Mouse (Mus musculus) heart, postnatal 0 days (tissue): ENCODE data around the gene Spock1. TPM values are rescaled to one million over a fixed set of nuclear protein-coding genes. Genes with fewer than 3 reads are reported as not detected.

Source experiments
- ATAC-seq: fragments of 200-750 bp; cut with Nextera tagmentation; 2 replicates; pipeline ENCODE4 v1.8.0; 2017; ENCODE audit warnings: low read depth, moderate number of reproducible peaks, moderate library complexity; ENCODE audit not compliant: insufficient read depth
- DNase-seq: peaks from one replicate; pipeline ENCODE4 v3.0.0-alpha.2; 2016; ENCODE audit warnings: low spot score
- H3K27ac ChIP-seq: fragments of 300-500 bp; sonication (generic); 2 replicates; pipeline ENCODE4 v1.5.1; 2014; ENCODE audit warnings: low read depth, mild to moderate bottlenecking
- H3K27me3 ChIP-seq: fragments of 300-500 bp; sonication (generic); 2 replicates; pipeline ENCODE4 v1.6.1; 2014; ENCODE audit warnings: low read length, mixed read lengths; ENCODE audit not compliant: control insufficient read depth, insufficient read depth
- H3K36me3 ChIP-seq: fragments of 300-500 bp; sonication (generic); replicated peaks from 2 replicates; pipeline ENCODE4 v1.6.1; 2014; ENCODE audit warnings: low read length, mixed read lengths; ENCODE audit not compliant: control insufficient read depth, insufficient read depth
- H3K4me1 ChIP-seq: fragments of 300-500 bp; sonication (generic); 2 replicates; pipeline ENCODE4 v1.6.1; 2014; ENCODE audit warnings: antibody characterized with exemption; ENCODE audit not compliant: control insufficient read depth, insufficient read depth
- H3K4me2 ChIP-seq: fragments of 300-500 bp; sonication (generic); 2 replicates; pipeline ENCODE4 v1.6.1; 2014; ENCODE audit warnings: low read depth, mild to moderate bottlenecking, low read length, moderate library complexity
- H3K4me3 ChIP-seq: fragments of 300-500 bp; sonication (generic); 2 replicates; pipeline ENCODE4 v1.5.1; 2014; ENCODE audit warnings: low read depth, low read length
- H3K9ac ChIP-seq: fragments of 300-500 bp; sonication (generic); replicated peaks from 2 replicates; pipeline ENCODE4 v1.6.1; 2014; ENCODE audit warnings: low read depth, low read length, mixed read lengths
- H3K9me3 ChIP-seq: fragments of 300-500 bp; sonication (generic); replicated peaks from 2 replicates; pipeline ENCODE4 v1.6.1; 2016; ENCODE audit warnings: low read length; ENCODE audit not compliant: control insufficient read depth
- CTCF ChIP-seq: IDR thresholded peaks from 2 replicates; pipeline ENCODE4 v1.5.1; 2016; ENCODE audit warnings: antibody characterized with exemption, control low read depth, low read depth
- EP300 ChIP-seq: IDR thresholded peaks from 2 replicates; pipeline ENCODE4 v1.6.1; 2016; ENCODE audit warnings: antibody characterized with exemption, low read depth
- WGBS: fragments of 180-500 bp; shearing (Covaris S2); extraction: QIAGEN DNeasy Blood & Tissue Kit; methylation state at CpG from one replicate; pipeline ENCODE4 v1.1.7; 2014; 5-methylcytosine and 5-hydroxymethylcytosine counted together
- polyA plus RNA-seq: library from polyadenylated mRNA; unstranded; fragments of >200 nt; fragmentation: Nextera tagmentation; extraction: Ambion mirVana; gene quantifications from 2 replicates; pipeline ENCODE4 v1.2.1, GENCODE M21; 2015
- total RNA-seq: library from RNA; depleted of rRNA; stranded (reverse); fragments of >200 nt; gene quantifications from 2 replicates; pipeline ENCODE4 v1.2.3, GENCODE M21; 2014; ENCODE audit warnings: low replicate concordance

The Spock1 gene
- total and polyA plus RNA-seq, 2 experiments from 2014 or later: 0.20 to 0.23 TPM

DNA sequence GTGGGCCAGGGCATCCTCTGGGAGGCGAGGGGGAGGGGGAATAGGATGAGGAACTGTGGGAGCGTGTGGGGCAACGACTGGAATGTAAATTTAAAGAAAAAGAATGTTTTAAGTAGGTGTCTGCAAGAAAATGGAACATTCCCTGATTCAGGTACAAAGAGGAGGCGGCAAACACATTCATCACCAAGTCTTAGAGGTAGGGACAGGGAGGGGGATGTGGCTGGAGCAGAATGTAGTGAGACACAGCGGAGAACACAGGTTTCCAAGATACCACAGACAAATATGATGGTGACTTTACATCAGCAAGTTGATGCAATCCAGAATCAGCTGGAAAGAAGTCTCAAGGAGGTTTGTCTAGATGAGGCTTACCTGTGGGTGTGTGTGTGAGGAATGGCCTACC lies 221.7 kb downstream of the Spock1 start:
- Histone ChIP-seq H3K4me1 (no peaks in the 10 kb centered on the region), H3K27me3 (no peaks in the 10 kb centered on the region), H3K9me3 (no peaks in the 10 kb centered on the region), H3K9ac (no peak overlapping the region), H3K36me3 (no peaks in the 10 kb centered on the region), H3K4me3 (no peak overlapping the region), H3K27ac (no peak overlapping the region), H3K4me2 (no peak overlapping the region)
- ATAC-seq (no peak), DNase-seq (no peak)
- no peak for TF ChIP-seq EP300
- TF ChIP-seq CTCF: no peak
- WGBS: 72% methylated on average over 5 of the region's 5 CpGs

DNA sequence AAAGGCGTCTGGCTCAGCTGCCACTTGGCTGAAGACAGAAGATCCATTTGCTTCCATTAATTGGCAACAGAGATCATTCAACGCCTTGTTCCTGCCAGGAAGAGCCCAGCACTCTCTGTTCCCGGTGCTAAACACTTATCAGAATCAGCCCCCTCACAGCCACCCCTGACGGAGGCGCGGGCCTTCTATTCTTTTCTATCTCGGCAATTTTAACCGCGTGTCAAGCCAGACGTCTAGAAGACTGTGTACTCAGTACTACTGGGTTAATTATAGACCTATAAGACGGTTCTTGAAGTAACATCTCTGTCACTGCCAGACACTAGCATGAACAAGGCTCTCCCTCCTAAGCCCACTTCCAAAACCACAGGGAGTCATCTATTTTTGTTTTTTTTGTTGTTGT lies 222.9 kb downstream of the Spock1 start:
- H3K4me2 ChIP-seq: no peak overlapping the region
- 16% methylated on average over 11 of the region's 11 CpGs for WGBS
- no peaks in the 10 kb centered on the region for H3K27me3 ChIP-seq
- no peak overlapping the region for H3K4me3 ChIP-seq
- no peaks in the 10 kb centered on the region for H3K9me3 ChIP-seq
- ATAC-seq (no peak), DNase-seq (no peak)
- no peaks in the 10 kb centered on the region for H3K4me1 ChIP-seq
- H3K36me3 ChIP-seq: no peaks in the 10 kb centered on the region
- TF ChIP-seq EP300 (no peak), CTCF (no peak)
- H3K27ac ChIP-seq: no peak overlapping the region
- no peak overlapping the region for H3K9ac ChIP-seq

DNA sequence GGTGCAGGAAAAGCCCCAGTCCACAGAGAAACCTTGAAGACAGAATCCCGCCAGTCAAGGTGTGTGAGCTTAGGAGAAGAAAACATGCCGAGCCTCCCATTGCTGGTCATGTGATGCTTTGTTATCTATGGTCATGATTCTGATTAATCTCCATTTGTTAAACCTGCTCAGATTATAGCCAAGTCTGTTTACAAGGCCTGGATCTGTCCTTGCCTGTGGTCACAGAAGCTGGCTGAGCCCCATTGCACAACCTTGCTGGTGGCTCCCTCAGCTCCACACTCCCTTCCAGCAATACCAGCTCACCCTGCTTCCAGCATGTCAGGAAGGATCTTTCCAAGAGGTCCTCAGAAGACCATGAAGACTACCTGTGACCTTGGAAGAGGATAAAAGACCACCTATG lies 228.5 kb downstream of the Spock1 start:
- H3K27me3 ChIP-seq: no peaks in the 10 kb centered on the region
- no peak for ATAC-seq
- H3K9me3 ChIP-seq: no peaks in the 10 kb centered on the region
- no peak overlapping the region for H3K4me2 ChIP-seq
- H3K4me1 ChIP-seq: no peaks in the 10 kb centered on the region
- WGBS: 74% methylated on average over 2 of the region's 2 CpGs
- H3K9ac ChIP-seq: no peak overlapping the region
- H3K4me3 ChIP-seq: no peak overlapping the region
- no peak overlapping the region for H3K27ac ChIP-seq
- no peaks in the 10 kb centered on the region for H3K36me3 ChIP-seq
- TF ChIP-seq EP300 (no peak), CTCF (no peak)
- DNase-seq: no peak

DNA sequence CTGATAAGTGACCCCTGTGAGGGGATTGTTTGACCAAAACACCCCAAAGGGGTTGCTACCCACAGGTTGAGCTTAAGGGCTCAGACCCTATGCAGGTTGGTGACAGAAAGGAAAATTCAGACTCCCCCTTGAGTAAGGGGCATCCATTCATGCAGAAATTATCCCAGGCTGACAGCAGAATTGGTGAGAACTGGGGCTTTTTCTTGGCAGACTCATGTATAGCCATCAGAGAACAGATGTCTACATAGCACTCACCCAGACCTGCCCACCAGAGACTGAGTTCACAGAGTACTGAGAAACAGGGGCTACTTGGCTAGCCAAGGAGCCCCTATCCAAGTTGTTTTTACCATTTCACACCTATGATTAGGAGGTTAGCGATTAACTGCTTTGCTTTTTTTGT lies 231.3 kb downstream of the Spock1 start:
- H3K4me2 ChIP-seq: no peak overlapping the region
- H3K9ac ChIP-seq: no peak overlapping the region
- no peaks in the 10 kb centered on the region for H3K36me3 ChIP-seq
- ATAC-seq: no peak
- H3K4me3 ChIP-seq: no peak overlapping the region
- no peaks in the 10 kb centered on the region for H3K27me3 ChIP-seq
- TF ChIP-seq CTCF (no peak), EP300 (no peak)
- DNase-seq: no peak
- H3K27ac ChIP-seq: no peak overlapping the region
- H3K9me3 ChIP-seq: no peaks in the 10 kb centered on the region
- 85% methylated on average over 1 of the region's 1 CpGs for WGBS
- H3K4me1 ChIP-seq: no peaks in the 10 kb centered on the region

DNA sequence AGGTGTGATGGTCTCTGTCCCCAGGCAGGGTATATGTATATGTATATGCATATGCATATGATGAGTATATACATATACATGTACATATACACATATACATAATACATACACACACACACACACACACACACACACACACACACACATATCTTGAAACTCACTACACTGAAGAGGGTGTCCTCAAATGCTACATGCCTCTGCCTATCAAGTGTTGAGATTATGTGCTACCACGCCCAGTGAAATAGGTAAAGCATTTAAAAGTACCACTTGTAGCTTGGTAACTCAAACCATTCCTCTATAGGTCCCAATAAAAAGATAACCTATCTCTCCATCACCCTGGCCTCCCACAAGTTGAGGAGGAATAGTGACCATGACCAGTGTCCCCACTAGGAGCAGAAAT lies 234.7 kb downstream of the Spock1 start:
- TF ChIP-seq EP300: no peak
- no peak for TF ChIP-seq CTCF
- 93% methylated on average over 1 of the region's 1 CpGs for WGBS
- no peak overlapping the region for H3K4me2 ChIP-seq
- no peak overlapping the region for H3K4me3 ChIP-seq
- no peak for DNase-seq
- no peaks in the 10 kb centered on the region for H3K36me3 ChIP-seq
- H3K9ac ChIP-seq: no peak overlapping the region
- ATAC-seq: no peak
- no peaks in the 10 kb centered on the region for H3K27me3 ChIP-seq
- H3K4me1 ChIP-seq: 0 out of 2 replicates have a peak, but pooled peaks cover 3% of the 10 kb centered on the region
- H3K27ac ChIP-seq: no peak overlapping the region
- H3K9me3 ChIP-seq: no peaks in the 10 kb centered on the region

DNA sequence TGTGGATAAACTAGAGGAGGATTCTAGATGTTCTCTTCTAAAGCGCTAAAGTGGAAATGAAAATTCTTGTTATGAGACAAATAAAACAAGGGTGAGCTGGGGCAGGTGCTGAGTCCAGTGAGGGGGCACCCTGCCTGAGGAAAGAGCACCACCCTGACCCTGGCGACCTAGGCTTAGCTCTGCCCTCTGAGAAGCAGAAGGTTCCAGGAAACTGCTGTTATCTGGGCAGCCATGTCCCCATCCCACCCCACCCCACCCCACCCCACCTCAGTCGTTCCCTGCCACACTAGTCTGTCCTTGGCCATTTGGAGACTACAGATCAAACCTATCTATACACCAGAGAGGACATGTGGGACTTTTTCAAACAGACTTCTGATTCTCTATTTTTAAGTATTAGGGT lies 235.4 kb downstream of the Spock1 start:
- Histone ChIP-seq H3K4me3 (no peak overlapping the region), H3K36me3 (no peaks in the 10 kb centered on the region), H3K4me2 (no peak overlapping the region), H3K27me3 (no peaks in the 10 kb centered on the region), H3K9me3 (no peaks in the 10 kb centered on the region), H3K9ac (no peak overlapping the region), H3K4me1 (0 out of 2 replicates have a peak, but pooled peaks cover 3% of the 10 kb centered on the region), H3K27ac (no peak overlapping the region)
- DNase-seq (no peak), ATAC-seq (no peak)
- TF ChIP-seq EP300 (no peak), CTCF (no peak)
- 68% methylated on average over 3 of the region's 3 CpGs for WGBS
